In the genomic region with DNA sequence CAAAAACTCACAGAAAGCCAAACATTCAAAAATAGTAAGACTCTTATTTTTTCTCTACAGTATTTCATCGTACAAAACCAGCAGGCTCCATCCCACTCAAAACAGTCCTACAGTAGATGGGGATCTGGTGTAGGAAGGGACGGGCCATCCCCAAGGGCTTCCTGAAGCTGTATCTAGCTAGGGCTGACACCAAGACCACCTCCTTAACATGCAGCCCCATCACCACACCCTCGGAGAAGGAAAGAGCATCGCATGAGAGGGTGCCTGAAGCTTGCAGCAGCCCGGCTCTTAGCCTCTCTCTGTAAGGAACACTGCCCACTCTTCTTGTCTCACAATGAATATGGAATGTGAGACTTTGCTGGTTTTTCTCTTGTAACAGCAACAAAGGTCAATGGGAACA, we compare ENCODE assay signal across 14 mouse cellular contexts. TPM values are rescaled to one million over a fixed set of nuclear protein-coding genes. Genes with fewer than 3 reads are reported as not detected.
DNase-seq lines count a peak whose midpoint lies in the region; ATAC-seq and TF ChIP-seq lines count a peak whose summit lies in the region.
"Had no signal": no experiment of that assay in that cellular context is flagged by ENCODE, and none has a peak within 500 bp of the region (broad histone marks: within the 10 kb centered on the region; RNA-seq: fewer than 3 reads in every experiment).

No protein-coding gene starts in this region.

- H3K4me1 ChIP-seq in heart, embryonic 13.5 days: peaks cover 72% of the 10 kb centered on the region
- 0 out of 2 replicates have a peak, but pooled peaks cover 2% of the 10 kb centered on the region for H3K4me1 ChIP-seq in midbrain, embryonic 11.5 days (ENCODE audit: control insufficient read depth, insufficient read depth, low read length)
- H3K4me1 ChIP-seq in midbrain, postnatal 0 days (ENCODE audit: insufficient read depth, low read length): no peaks in the 10 kb centered on the region
- H3K4me1 ChIP-seq in bone marrow macrophage, adult 2 months (ENCODE audit: control insufficient read depth, insufficient read depth, low read length): peaks cover 64% of the 10 kb centered on the region

- H3K4me3 ChIP-seq in heart, embryonic 13.5 days: no peak overlapping the region
- no peak overlapping the region for H3K4me3 ChIP-seq in midbrain, embryonic 11.5 days (ENCODE audit: low read depth, low read length)
- no peak overlapping the region for H3K4me3 ChIP-seq in midbrain, postnatal 0 days (ENCODE audit: low read depth, low read length)
- H3K4me3 ChIP-seq in bone marrow macrophage, adult 2 months (ENCODE audit: insufficient read depth, low read length): no peak overlapping the region
- no peak overlapping the region for H3K4me3 ChIP-seq in macrophage (ENCODE audit: inconsistent target)
- H3K4me3 ChIP-seq: embryonic facial prominence, embryonic 15.5 days; hindbrain, embryonic 12.5 days had no signal

- WGBS in heart, embryonic 13.5 days: 42% methylated on average over 5 of the region's 5 CpGs
- 80% methylated on average over 5 of the region's 5 CpGs for WGBS in midbrain, embryonic 11.5 days
- 66% methylated on average over 5 of the region's 5 CpGs for WGBS in midbrain, postnatal 0 days
- 21% methylated on average over 5 of the region's 5 CpGs for WGBS in macrophage (ENCODE audit: missing documents)

- peak overlapping the region; percentile 22; the same call in 1 of the 2 replicates for H3K4me2 ChIP-seq in heart, embryonic 13.5 days
- no peak overlapping the region for H3K4me2 ChIP-seq in midbrain, embryonic 11.5 days
- no peak overlapping the region for H3K4me2 ChIP-seq in midbrain, postnatal 0 days (ENCODE audit: low read depth, low read length, poor library complexity, severe bottlenecking)
- H3K4me2 ChIP-seq: embryonic facial prominence, embryonic 15.5 days; hindbrain, embryonic 12.5 days had no signal

- no peak for TF ChIP-seq CTCF in midbrain, postnatal 0 days (IDR thresholded peaks at IDR 0.05)
- TF ChIP-seq CTCF in bone marrow macrophage, adult 2 months (IDR thresholded peaks at IDR 0.05; ENCODE audit: low read depth, low read length): no peak

- peaks cover 99% of the 10 kb centered on the region for H3K79me2 ChIP-seq in macrophage (ENCODE audit: inconsistent target)

- DNase-seq in heart, postnatal 4 days: no peak
- DNase-seq in midbrain, embryonic 11.5 days (ENCODE audit: low spot score, missing footprints): peak; percentile 69
- DNase-seq in midbrain, postnatal 0 days (ENCODE audit: low spot score): no peak
- no peak for DNase-seq in layer of hippocampus, adult 8-10 months (ENCODE audit: low spot score in 2 of 2)
- no peak for DNase-seq in urinary bladder, adult 2 months (ENCODE audit: low spot score)
- DNase-seq: kidney, postnatal 25 days; lung, postnatal 10 days; thymus, postnatal 25 days had no signal

- peak overlapping the region; percentile 91 for H3K27ac ChIP-seq in heart, embryonic 13.5 days (replicated peaks)
- H3K27ac ChIP-seq in midbrain, embryonic 11.5 days (ENCODE audit: low read depth, low read length): no peak overlapping the region
- H3K27ac ChIP-seq in midbrain, postnatal 0 days (ENCODE audit: low read depth, low read length): no peak overlapping the region
- H3K27ac ChIP-seq in bone marrow macrophage, adult 2 months (ENCODE audit: insufficient read depth, low read depth, low read length): peak overlapping the region; percentile 16; the same call in 1 of the 2 replicates
- 0 out of 2 replicates have a peak overlapping the region, but pooled peaks have one; percentile 7 for H3K27ac ChIP-seq in macrophage
- H3K27ac ChIP-seq: embryonic facial prominence, embryonic 15.5 days; hindbrain, embryonic 12.5 days had no signal

- no peaks in the 10 kb centered on the region for H3K27me3 ChIP-seq in heart, embryonic 13.5 days (replicated peaks)
- no peaks in the 10 kb centered on the region for H3K27me3 ChIP-seq in midbrain, embryonic 11.5 days (ENCODE audit: control insufficient read depth, insufficient read depth, low read length)
- H3K27me3 ChIP-seq in midbrain, postnatal 0 days (ENCODE audit: insufficient read depth, low read length): no peaks in the 10 kb centered on the region
- H3K27me3 ChIP-seq: embryonic facial prominence, embryonic 15.5 days; hindbrain, embryonic 12.5 days had no signal

- peak overlapping the region; percentile 53 for H3K9ac ChIP-seq in heart, embryonic 13.5 days
- no peak overlapping the region for H3K9ac ChIP-seq in midbrain, embryonic 11.5 days (ENCODE audit: low read length)
- no peak overlapping the region for H3K9ac ChIP-seq in midbrain, postnatal 0 days (replicated peaks; ENCODE audit: low read length, poor library complexity, severe bottlenecking)
- H3K9ac ChIP-seq: embryonic facial prominence, embryonic 15.5 days; hindbrain, embryonic 12.5 days had no signal

- TF ChIP-seq POLR2A in bone marrow macrophage, adult 2 months (IDR thresholded peaks at IDR 0.05; ENCODE audit: borderline replicate concordance, low read depth, low read length): no peak

- no peaks in the 10 kb centered on the region for H3K36me3 ChIP-seq in heart, embryonic 13.5 days
- H3K36me3 ChIP-seq in midbrain, embryonic 11.5 days (ENCODE audit: control insufficient read depth, insufficient read depth, low read length): no peaks in the 10 kb centered on the region
- H3K36me3 ChIP-seq in midbrain, postnatal 0 days (ENCODE audit: insufficient read depth, low read length): no peaks in the 10 kb centered on the region
- no peaks in the 10 kb centered on the region for H3K36me3 ChIP-seq in macrophage (ENCODE audit: inconsistent target)
- H3K36me3 ChIP-seq: embryonic facial prominence, embryonic 15.5 days; hindbrain, embryonic 12.5 days had no signal

- H3K9me3 ChIP-seq in heart, embryonic 13.5 days: no peaks in the 10 kb centered on the region
- H3K9me3 ChIP-seq in midbrain, embryonic 11.5 days (ENCODE audit: control insufficient read depth, low read length): no peaks in the 10 kb centered on the region
- no peaks in the 10 kb centered on the region for H3K9me3 ChIP-seq in midbrain, postnatal 0 days (ENCODE audit: low read length)
- H3K9me3 ChIP-seq: embryonic facial prominence, embryonic 15.5 days; hindbrain, embryonic 12.5 days had no signal

- no peak for ATAC-seq in heart, embryonic 13.5 days (ENCODE audit: extremely low read depth, insufficient number of reproducible peaks, low FRiP score, low TSS enrichment)
- ATAC-seq in midbrain, embryonic 11.5 days (ENCODE audit: low FRiP score): no peak
- no peak for ATAC-seq in midbrain, postnatal 0 days (ENCODE audit: low FRiP score)
- ATAC-seq: forebrain, embryonic 16.5 days had no signal

RNA-seq across cellular contexts. Expression of gene Rsbn1l, which starts 17.7 kb away (rescaled TPM):
- 4.3 and 4.5 TPM in 2 replicates for polyA plus RNA-seq in heart, embryonic 13.5 days (2015; fragmentation: Nextera tagmentation; extraction: Ambion mirVana)
- total RNA-seq in heart, postnatal 4 days (2021): 10 to 100 TPM; 21.0 to 21.1 TPM
- polyA plus RNA-seq in midbrain, embryonic 11.5 days (2014; fragmentation: Nextera tagmentation; extraction: Ambion mirVana): 6.3 and 7.1 TPM in 2 replicates
- total RNA-seq in midbrain, postnatal 0 days (2014; rRNA removed): 5.2 and 7.3 TPM in 2 replicates
- 2.7 and 3.8 TPM in 2 replicates for polyA plus RNA-seq in midbrain, postnatal 0 days (2015; fragmentation: Nextera tagmentation; extraction: Ambion mirVana)
- polyA plus RNA-seq in bone marrow macrophage, adult 2 months (2012; ENCODE audit: insufficient read depth, insufficient read length, missing spikeins): 34.7 and 35.8 TPM in 2 replicates
- total RNA-seq in macrophage (2018; cell fraction: chromatin; rRNA removed): 100 to 1,000 TPM in 12 of 26 experiments, 10 to 100 TPM in 14; 33.2 to 182 (median 92.9) TPM
- 10 to 100 TPM; 18.9 to 34.4 (median 28.6) TPM for total RNA-seq in macrophage (2018; cell fraction: cytosol; rRNA removed)
- 100 to 1,000 TPM in 6 of 26 experiments, 10 to 100 TPM in 20; 37.4 to 175 (median 76.9) TPM for total RNA-seq in macrophage (2018; cell fraction: nucleus; rRNA removed)
- polyA plus RNA-seq in macrophage (2018): 20.9 to 24.6 TPM (median 22.9 TPM) in 3 replicates
- total RNA-seq in layer of hippocampus, adult 8-10 months (2022): 10 to 100 TPM; 19.5 to 22.1 (median 20.8) TPM
- polyA plus RNA-seq in urinary bladder, adult 2 months (2012; rRNA removed): 11.8 and 14.6 TPM in 2 replicates

RNA-seq across cellular contexts. Expression of gene Tmem60, which starts 56.5 kb away (rescaled TPM):
- 44.0 and 53.4 TPM in 2 replicates for polyA plus RNA-seq in heart, embryonic 13.5 days (2015; fragmentation: Nextera tagmentation; extraction: Ambion mirVana)
- 10 to 100 TPM; 22.0 to 22.4 TPM for total RNA-seq in heart, postnatal 4 days (2021)
- 60.6 and 66.2 TPM in 2 replicates for polyA plus RNA-seq in midbrain, embryonic 11.5 days (2014; fragmentation: Nextera tagmentation; extraction: Ambion mirVana)
- 14.1 and 19.4 TPM in 2 replicates for total RNA-seq in midbrain, postnatal 0 days (2014; rRNA removed)
- polyA plus RNA-seq in midbrain, postnatal 0 days (2015; fragmentation: Nextera tagmentation; extraction: Ambion mirVana): 70.7 and 72.0 TPM in 2 replicates
- polyA plus RNA-seq in bone marrow macrophage, adult 2 months (2012; ENCODE audit: insufficient read depth, insufficient read length, missing spikeins): 30.9 and 31.8 TPM in 2 replicates
- 10 to 100 TPM in 9 of 26 experiments, 1 to 10 TPM in 17; 2.9 to 19.7 (median 7.4) TPM for total RNA-seq in macrophage (2018; cell fraction: chromatin; rRNA removed)
- total RNA-seq in macrophage (2018; cell fraction: cytosol; rRNA removed): 10 to 100 TPM; 16.4 to 26.3 (median 21.3) TPM
- 10 to 100 TPM in 17 of 26 experiments, 1 to 10 TPM in 9; 2.1 to 33.3 (median 12.0) TPM for total RNA-seq in macrophage (2018; cell fraction: nucleus; rRNA removed)
- polyA plus RNA-seq in macrophage (2018): 11.2 to 27.0 TPM (median 24.9 TPM) in 3 replicates
- 10 to 100 TPM; 19.8 to 25.7 (median 22.4) TPM for total RNA-seq in layer of hippocampus, adult 8-10 months (2022)
- 25.4 and 28.1 TPM in 2 replicates for polyA plus RNA-seq in urinary bladder, adult 2 months (2012; rRNA removed)

RNA-seq across cellular contexts. Expression of gene Phtf2, which starts 56.6 kb away (rescaled TPM):
- 29.1 and 34.7 TPM in 2 replicates for polyA plus RNA-seq in heart, embryonic 13.5 days (2015; fragmentation: Nextera tagmentation; extraction: Ambion mirVana)
- total RNA-seq in heart, postnatal 4 days (2021): 10 to 100 TPM; 61.0 to 66.1 TPM
- 20.8 and 22.9 TPM in 2 replicates for polyA plus RNA-seq in midbrain, embryonic 11.5 days (2014; fragmentation: Nextera tagmentation; extraction: Ambion mirVana)
- 20.2 and 42.6 TPM in 2 replicates for total RNA-seq in midbrain, postnatal 0 days (2014; rRNA removed)
- polyA plus RNA-seq in midbrain, postnatal 0 days (2015; fragmentation: Nextera tagmentation; extraction: Ambion mirVana): 20.4 and 21.3 TPM in 2 replicates
- polyA plus RNA-seq in bone marrow macrophage, adult 2 months (2012; ENCODE audit: insufficient read depth, insufficient read length, missing spikeins): 10.7 and 14.1 TPM in 2 replicates
- 10 to 100 TPM; 15.2 to 92.3 (median 30.3) TPM for total RNA-seq in macrophage (2018; cell fraction: chromatin; rRNA removed)
- 10 to 100 TPM; 13.3 to 21.9 (median 14.9) TPM for total RNA-seq in macrophage (2018; cell fraction: cytosol; rRNA removed)
- total RNA-seq in macrophage (2018; cell fraction: nucleus; rRNA removed): 10 to 100 TPM; 15.4 to 56.7 (median 31.2) TPM
- 8.7 to 13.8 TPM (median 9.2 TPM) in 3 replicates for polyA plus RNA-seq in macrophage (2018)
- total RNA-seq in layer of hippocampus, adult 8-10 months (2022): 10 to 100 TPM; 10.7 to 13.8 (median 11.3) TPM
- 7.5 and 8.2 TPM in 2 replicates for polyA plus RNA-seq in urinary bladder, adult 2 months (2012; rRNA removed)

Comparison
In these comparisons a context has a peak if more than half of its experiments do, and no peak if none do; other contexts are left out.
1. H3K27ac ChIP-seq: peak in heart, embryonic 13.5 days (single experiment), bone marrow macrophage, adult 2 months (single experiment) and macrophage (single experiment); none in midbrain, embryonic 11.5 days (single experiment) and midbrain, postnatal 0 days (single experiment).